Mouse (Mus musculus): ENCODE measurements around the gene Eogt. TPM values are rescaled to one million over a fixed set of nuclear protein-coding genes. Genes with fewer than 3 reads are reported as not detected.

Eogt gene
- polyA plus RNA-seq, 1 experiment from 2014 or later = 12.6 TPM

DNA sequence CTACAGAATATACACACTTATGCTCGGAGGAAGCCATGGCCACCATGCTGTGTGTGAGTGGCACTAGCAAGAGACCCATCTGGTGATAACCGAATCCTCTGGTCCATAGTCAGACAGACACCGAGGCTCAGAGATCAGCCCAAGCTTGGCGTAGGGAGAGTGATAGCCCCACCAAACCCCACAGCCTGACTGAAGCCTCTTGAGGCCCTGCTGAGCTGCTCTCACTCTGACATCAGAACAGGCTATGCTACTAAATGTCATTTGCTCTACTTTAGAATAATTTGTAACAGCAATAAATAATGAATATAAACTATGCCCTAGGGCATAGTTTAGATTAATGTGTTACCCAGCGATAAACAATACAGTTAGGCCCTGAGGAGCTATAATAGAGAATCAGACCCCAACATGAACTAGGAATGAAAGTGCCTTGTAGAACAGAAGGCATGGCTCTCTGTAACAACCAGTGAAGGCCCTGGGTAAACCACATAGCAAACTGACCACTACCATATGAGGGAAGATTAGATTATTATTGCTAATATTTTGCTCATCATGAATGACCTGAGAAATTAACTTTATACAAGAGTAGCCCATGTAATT lies 16.2 kb downstream of the Eogt start:
- no peak overlapping the region for H3K4me2 ChIP-seq (replicated peaks)
- H3K9me3 ChIP-seq (replicated peaks) = no peaks in the 10 kb centered on the region
- no peak overlapping the region for H3K9ac ChIP-seq
- 66% methylated on average over 5 of the region's 5 CpGs for WGBS
- no peak overlapping the region for H3K4me3 ChIP-seq
- no peaks in the 10 kb centered on the region for H3K4me1 ChIP-seq
- ATAC-seq (ENCODE audit: low FRiP score) = no peak
- no peak overlapping the region for H3K27ac ChIP-seq
- H3K27me3 ChIP-seq = no peaks in the 10 kb centered on the region
- H3K36me3 ChIP-seq = peaks cover 4% of the 10 kb centered on the region; the same call in 1 of the 2 replicates

DNA sequence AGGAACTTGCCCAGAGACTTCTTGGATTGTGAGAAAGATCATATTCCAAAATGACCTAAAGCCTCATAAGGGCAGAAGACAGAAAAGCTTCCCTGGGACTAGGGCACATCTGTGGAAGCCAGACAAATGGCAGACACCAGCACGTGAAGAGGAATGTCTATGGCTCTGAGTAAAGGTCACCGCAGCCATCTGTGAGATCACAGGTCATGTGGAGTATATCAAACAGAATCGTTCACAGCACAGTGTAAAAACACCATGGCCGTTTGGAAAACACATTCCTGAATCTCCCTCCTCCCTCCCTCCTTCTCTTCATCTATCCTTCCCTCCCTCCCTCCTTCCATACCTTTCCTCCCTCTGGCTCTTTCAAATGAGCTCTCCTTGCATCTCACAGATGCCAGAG lies 17.2 kb downstream of the Eogt start:
- Histone ChIP-seq H3K27ac (no peak overlapping the region), H3K4me1 (no peaks in the 10 kb centered on the region), H3K36me3 (peaks cover 4% of the 10 kb centered on the region; the same call in 1 of the 2 replicates), H3K9ac (no peak overlapping the region), H3K27me3 (no peaks in the 10 kb centered on the region), H3K9me3 (replicated peaks) (no peaks in the 10 kb centered on the region), H3K4me3 (no peak overlapping the region), H3K4me2 (replicated peaks) (no peak overlapping the region)
- WGBS = 59% methylated on average over 4 of the region's 4 CpGs
- ATAC-seq (ENCODE audit: low FRiP score) = no peak

DNA sequence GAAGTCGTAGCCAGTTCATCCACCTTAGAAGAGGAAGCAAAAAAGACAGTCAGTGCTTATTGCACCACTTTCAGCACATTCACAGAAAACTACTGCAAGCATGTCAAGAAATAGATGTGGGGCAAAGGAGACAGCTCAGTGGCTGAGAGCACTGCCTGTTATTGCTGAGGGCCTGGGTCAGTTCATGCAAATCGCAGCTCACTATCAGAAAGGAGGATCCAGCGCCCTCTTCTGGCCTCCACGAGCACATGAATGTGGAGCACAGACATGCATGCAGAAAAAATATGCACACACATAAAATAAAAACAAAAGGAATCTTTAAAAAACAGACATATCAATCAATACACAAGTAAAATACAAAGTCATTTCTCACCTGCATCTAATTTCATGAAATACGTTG lies 18.0 kb downstream of the Eogt start:
- no peaks in the 10 kb centered on the region for H3K9me3 ChIP-seq (replicated peaks)
- no peak overlapping the region for H3K4me3 ChIP-seq
- no peak overlapping the region for H3K9ac ChIP-seq
- WGBS = 67% methylated on average over 5 of the region's 5 CpGs
- no peak overlapping the region for H3K27ac ChIP-seq
- no peaks in the 10 kb centered on the region for H3K27me3 ChIP-seq
- no peak for ATAC-seq (ENCODE audit: low FRiP score)
- peaks cover 4% of the 10 kb centered on the region; the same call in 1 of the 2 replicates for H3K36me3 ChIP-seq
- no peaks in the 10 kb centered on the region for H3K4me1 ChIP-seq
- H3K4me2 ChIP-seq (replicated peaks) = no peak overlapping the region

DNA sequence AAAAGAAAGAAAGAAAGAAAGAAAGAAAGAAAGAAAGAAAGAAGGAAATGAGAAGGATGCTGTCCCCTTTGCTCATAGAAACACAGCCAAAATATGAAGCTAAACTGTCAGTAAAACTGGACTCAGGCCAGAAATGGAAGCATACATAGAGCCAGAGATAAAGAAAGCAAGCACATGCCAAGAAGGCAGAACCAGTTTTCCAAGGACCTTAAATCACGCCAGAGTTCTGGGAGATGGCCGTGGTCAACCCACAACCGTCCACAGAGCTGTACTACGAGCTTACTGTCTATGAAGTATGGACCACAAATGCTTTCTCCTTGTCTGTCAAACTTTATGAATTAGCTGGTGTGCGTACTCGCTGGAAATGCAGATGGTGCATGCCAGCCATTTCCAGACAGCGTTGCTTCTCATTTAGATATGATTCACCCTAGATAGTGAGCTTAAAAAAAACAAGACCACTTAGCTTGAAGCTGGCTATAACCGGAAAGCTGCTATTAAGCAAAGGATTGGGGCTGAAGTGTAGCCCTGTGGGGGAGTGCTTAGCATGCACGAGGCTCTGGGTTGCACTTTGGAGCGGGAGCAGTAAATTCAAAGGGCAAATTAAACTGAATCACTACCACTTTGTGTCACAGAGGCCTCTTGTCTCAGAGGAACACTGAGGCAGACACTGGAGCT lies 24.5 kb downstream of the Eogt start:
- H3K4me2 ChIP-seq (replicated peaks) = no peak overlapping the region
- no peaks in the 10 kb centered on the region for H3K9me3 ChIP-seq (replicated peaks)
- H3K4me1 ChIP-seq = no peaks in the 10 kb centered on the region
- no peak overlapping the region for H3K9ac ChIP-seq
- WGBS = 87% methylated on average over 10 of the region's 10 CpGs
- H3K4me3 ChIP-seq = no peak overlapping the region
- H3K27ac ChIP-seq = no peak overlapping the region
- no peaks in the 10 kb centered on the region for H3K27me3 ChIP-seq
- H3K36me3 ChIP-seq = no peaks in the 10 kb centered on the region
- ATAC-seq (ENCODE audit: low FRiP score) = no peak

DNA sequence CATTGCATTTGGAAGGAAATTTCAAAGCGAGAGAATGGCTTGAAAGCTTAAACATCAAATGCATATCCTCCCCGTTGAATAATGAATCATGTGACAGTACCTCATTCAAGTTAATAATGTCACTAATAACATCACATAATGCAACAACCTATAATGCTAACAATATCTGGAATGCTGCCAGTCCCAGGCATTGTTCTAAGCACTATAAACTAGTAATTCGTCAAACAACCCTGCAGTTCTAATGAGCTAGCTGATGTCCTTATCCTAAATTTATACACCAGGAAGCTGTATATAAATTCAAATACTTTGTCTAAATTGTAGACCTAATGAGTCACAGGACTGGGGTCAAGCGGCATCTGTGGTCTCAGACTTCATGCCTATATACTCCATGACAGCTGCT lies 28.1 kb downstream of the Eogt start:
- Histone ChIP-seq H3K36me3 (no peaks in the 10 kb centered on the region), H3K9ac (no peak overlapping the region), H3K4me3 (no peak overlapping the region), H3K9me3 (replicated peaks) (no peaks in the 10 kb centered on the region), H3K4me2 (replicated peaks) (no peak overlapping the region), H3K27me3 (no peaks in the 10 kb centered on the region), H3K4me1 (no peaks in the 10 kb centered on the region), H3K27ac (no peak overlapping the region)
- ATAC-seq (ENCODE audit: low FRiP score) = no peak
- WGBS = 78% methylated on average over 4 of the region's 4 CpGs

DNA sequence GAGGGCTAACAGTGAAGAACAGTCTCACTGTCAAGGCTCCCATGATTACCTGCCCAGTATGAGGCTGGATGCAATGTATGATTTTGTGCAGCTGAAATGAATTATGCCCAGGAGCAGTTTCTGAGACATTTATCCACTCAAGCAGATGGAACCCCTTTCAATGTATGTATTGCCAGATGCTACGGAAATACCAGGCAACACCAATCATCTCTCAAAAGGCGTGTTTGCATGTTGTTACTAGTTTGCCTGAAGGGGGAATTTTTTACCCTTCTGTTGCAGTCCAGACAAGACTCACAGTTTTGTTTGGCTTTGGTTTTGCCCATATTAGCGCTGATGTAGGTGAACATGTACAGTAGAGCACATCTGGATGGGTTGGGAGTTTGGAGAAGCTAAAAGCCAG lies 30.7 kb downstream of the Eogt start:
- ATAC-seq (ENCODE audit: low FRiP score) = no peak
- Histone ChIP-seq H3K36me3 (no peaks in the 10 kb centered on the region), H3K4me3 (no peak overlapping the region), H3K4me1 (no peaks in the 10 kb centered on the region), H3K27me3 (no peaks in the 10 kb centered on the region), H3K9me3 (replicated peaks) (no peaks in the 10 kb centered on the region), H3K9ac (no peak overlapping the region), H3K4me2 (replicated peaks) (no peak overlapping the region), H3K27ac (no peak overlapping the region)
- WGBS = 85% methylated on average over 3 of the region's 3 CpGs

DNA sequence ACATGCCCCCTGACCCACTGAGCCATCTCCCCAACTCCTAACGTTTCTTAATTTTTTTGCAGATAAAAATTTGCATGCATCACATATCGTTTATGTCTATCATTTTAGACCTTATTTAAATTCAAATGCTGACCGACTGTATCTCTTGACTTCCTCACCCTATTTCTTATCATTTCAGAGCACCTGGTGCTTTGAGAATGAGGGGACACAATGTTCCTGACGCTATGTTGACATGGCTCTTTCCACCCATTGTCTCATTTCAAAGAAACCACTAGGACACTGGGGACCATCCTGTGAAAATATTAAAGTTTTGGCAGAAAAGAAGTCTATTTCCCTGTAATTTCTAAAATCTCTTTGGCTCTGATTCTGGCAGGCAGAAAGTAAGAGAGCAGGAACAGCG lies 32.1 kb downstream of the Eogt start:
- Histone ChIP-seq H3K27me3 (no peaks in the 10 kb centered on the region), H3K9ac (no peak overlapping the region), H3K27ac (no peak overlapping the region), H3K4me2 (replicated peaks) (no peak overlapping the region), H3K36me3 (no peaks in the 10 kb centered on the region; the same call in 1 of the 2 replicates), H3K4me1 (no peaks in the 10 kb centered on the region), H3K4me3 (no peak overlapping the region), H3K9me3 (replicated peaks) (no peaks in the 10 kb centered on the region)
- no peak for ATAC-seq (ENCODE audit: low FRiP score)
- 79% methylated on average over 5 of the region's 5 CpGs for WGBS

DNA sequence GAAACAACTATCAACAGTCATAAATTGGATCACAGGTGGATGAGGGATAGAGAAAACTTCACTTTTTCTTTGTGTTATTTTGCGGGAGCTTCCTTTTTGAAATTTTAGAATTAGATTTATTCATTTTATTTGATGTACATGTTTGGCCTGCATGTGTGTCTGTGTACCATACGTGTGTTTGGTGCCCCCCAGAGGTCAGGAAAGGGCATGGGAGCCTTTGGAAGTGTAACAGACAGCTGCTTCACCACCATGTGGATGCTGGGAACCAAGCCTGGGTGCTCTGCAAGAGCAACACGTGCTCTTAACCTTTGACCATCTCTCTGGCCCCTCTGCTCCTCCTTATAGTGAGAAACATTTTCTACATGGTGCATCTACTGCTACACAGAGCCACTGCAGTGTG lies 34.2 kb downstream of the Eogt start:
- H3K4me2 ChIP-seq (replicated peaks) = no peak overlapping the region
- H3K36me3 ChIP-seq = no peaks in the 10 kb centered on the region; the same call in 1 of the 2 replicates
- no peaks in the 10 kb centered on the region for H3K27me3 ChIP-seq
- 54% methylated on average over 3 of the region's 3 CpGs for WGBS
- no peak for ATAC-seq (ENCODE audit: low FRiP score)
- H3K4me1 ChIP-seq = no peaks in the 10 kb centered on the region
- H3K4me3 ChIP-seq = no peak overlapping the region
- H3K9me3 ChIP-seq (replicated peaks) = no peaks in the 10 kb centered on the region
- H3K9ac ChIP-seq = no peak overlapping the region
- H3K27ac ChIP-seq = no peak overlapping the region

DNA sequence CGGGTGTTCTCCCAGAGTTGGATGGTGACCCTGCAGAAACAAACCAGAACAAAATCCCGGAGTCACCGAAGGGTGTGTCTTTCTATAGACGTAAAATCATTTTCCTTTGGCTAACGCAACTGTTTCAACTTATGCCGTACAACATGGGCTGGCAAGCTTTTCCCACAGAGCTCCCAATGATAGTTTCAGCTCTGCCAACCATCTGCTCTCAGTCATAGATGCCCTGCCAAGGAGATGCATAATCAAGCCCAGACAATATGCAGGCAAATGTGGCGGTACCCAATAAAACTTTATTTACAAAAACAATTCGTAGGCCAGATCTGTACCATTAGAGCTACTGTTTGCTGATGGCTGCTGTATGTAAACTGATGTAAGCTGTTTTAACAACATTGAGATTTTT lies 36.8 kb downstream of the Eogt start:
- Histone ChIP-seq H3K9me3 (replicated peaks) (no peaks in the 10 kb centered on the region), H3K4me3 (no peak overlapping the region), H3K27ac (no peak overlapping the region), H3K36me3 (no peaks in the 10 kb centered on the region; the same call in 1 of the 2 replicates), H3K9ac (no peak overlapping the region), H3K27me3 (no peaks in the 10 kb centered on the region), H3K4me1 (no peaks in the 10 kb centered on the region), H3K4me2 (replicated peaks) (no peak overlapping the region)
- 93% methylated on average over 8 of the region's 8 CpGs for WGBS
- ATAC-seq (ENCODE audit: low FRiP score) = no peak

DNA sequence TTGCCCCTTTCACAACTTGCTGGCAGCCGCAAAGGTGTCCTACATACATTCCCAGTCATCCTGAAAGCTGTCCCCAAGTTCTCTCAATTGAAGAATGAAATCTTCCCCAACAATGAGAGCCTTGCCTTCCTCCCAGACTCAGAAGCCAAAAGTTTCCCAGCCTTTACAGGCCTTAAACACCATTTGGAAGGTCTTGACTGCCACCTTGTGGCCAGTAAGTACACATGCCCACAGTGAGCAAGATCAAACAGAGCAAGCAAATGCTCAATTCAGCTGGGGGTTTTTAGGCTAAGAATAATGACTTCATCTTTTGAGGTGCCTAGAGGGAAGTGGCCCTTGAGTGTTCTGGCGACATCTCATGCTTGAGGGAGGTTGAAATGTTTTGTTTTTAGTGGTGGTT lies 42.2 kb downstream of the Eogt start:
- 0 out of 2 replicates have a peak, but pooled peaks cover 4% of the 10 kb centered on the region for H3K27me3 ChIP-seq
- ATAC-seq (ENCODE audit: low FRiP score) = peak; percentile 56
- no peak overlapping the region for H3K4me2 ChIP-seq (replicated peaks)
- no peaks in the 10 kb centered on the region for H3K9me3 ChIP-seq (replicated peaks)
- peaks cover 14% of the 10 kb centered on the region for H3K4me1 ChIP-seq
- no peaks in the 10 kb centered on the region for H3K36me3 ChIP-seq
- no peak overlapping the region for H3K27ac ChIP-seq
- no peak overlapping the region for H3K9ac ChIP-seq
- WGBS = 12% methylated on average over 2 of the region's 2 CpGs
- no peak overlapping the region for H3K4me3 ChIP-seq

DNA sequence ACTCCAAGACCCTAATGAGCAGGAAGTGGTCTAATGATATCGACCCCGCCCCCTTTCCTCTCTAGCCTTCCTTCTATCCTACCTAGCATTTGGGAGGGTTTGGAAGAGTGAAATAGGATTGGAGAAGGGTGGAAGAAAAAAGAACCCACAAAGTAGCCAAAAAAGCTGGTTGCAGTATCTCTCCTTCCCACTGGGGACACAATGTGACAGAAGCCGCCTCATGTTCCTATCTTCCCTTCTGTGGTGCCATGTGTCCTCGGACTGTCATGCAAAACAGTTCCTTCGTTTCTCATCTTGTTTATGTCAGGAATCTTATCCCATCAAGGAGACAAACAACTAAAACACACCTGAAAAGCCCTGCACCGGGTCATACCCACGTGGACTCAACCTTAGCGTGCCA lies 42.9 kb downstream of the Eogt start:
- no peak for ATAC-seq (ENCODE audit: low FRiP score)
- no peak overlapping the region for H3K4me3 ChIP-seq
- H3K9ac ChIP-seq = no peak overlapping the region
- no peaks in the 10 kb centered on the region for H3K36me3 ChIP-seq
- H3K27ac ChIP-seq = no peak overlapping the region
- H3K27me3 ChIP-seq = 0 out of 2 replicates have a peak, but pooled peaks cover 4% of the 10 kb centered on the region
- no peaks in the 10 kb centered on the region for H3K9me3 ChIP-seq (replicated peaks)
- H3K4me2 ChIP-seq (replicated peaks) = no peak overlapping the region
- WGBS = 81% methylated on average over 8 of the region's 8 CpGs
- peaks cover 20% of the 10 kb centered on the region for H3K4me1 ChIP-seq

DNA sequence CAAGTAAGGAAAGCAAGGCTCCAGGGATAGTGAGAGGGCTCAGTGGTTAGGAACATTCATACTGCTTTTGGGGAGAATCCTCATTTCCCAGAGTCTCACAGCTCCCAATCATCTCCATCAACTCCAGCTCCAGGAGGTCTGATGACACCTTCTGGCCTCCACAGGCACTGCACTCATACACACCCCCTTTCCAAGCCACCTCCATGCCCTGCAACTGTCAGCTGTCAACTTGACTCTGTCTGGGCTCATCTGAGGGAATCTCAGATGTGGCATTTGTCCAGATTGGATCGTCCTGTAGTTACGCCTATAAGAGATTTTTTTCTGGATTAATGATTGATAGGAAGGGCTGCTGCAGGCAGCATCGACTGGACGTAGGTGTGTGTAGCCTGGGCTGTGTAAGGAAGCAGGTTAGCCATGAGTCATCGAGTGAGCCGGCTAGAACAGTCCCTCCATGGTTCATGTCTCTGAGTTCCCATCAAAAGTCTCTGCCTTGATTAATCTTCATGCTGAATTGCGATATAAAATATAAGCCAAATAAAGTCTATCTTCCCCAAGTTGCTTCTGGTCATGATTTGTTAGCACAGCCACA lies 44.6 kb downstream of the Eogt start:
- no peaks in the 10 kb centered on the region for H3K36me3 ChIP-seq
- H3K4me1 ChIP-seq = peaks cover 21% of the 10 kb centered on the region
- no peaks in the 10 kb centered on the region for H3K9me3 ChIP-seq (replicated peaks)
- no peak for ATAC-seq (ENCODE audit: low FRiP score)
- H3K4me2 ChIP-seq (replicated peaks) = no peak overlapping the region
- 82% methylated on average over 7 of the region's 7 CpGs for WGBS
- H3K27me3 ChIP-seq = 0 out of 2 replicates have a peak, but pooled peaks cover 4% of the 10 kb centered on the region
- H3K27ac ChIP-seq = no peak overlapping the region
- no peak overlapping the region for H3K9ac ChIP-seq
- H3K4me3 ChIP-seq = no peak overlapping the region

Measured in hindbrain, embryonic 12.5 days (tissue).